Mouse (Mus musculus) G1E (cell line): ENCODE measurements at regions not wholly inside any gene's neighbourhood (a gene's known extent, or its start where the extent isn't known, plus 50 kb on each side); places are given as distances from the start of the nearest gene placed in this dataset.
A peak's percentile ranks its signal among the peaks of the same experiment; 100 is the strongest.

ENCODE experiments used
- ATAC-seq: 2 replicates; pipeline ENCODE4 v1.8.0; 2016; ENCODE audit warnings: mild to moderate bottlenecking; ENCODE audit not compliant: insufficient number of reproducible peaks, poor library complexity, low FRiP score, severe bottlenecking; ENCODE audit errors: extremely low read depth
- DNase-seq: peaks from one replicate; pipeline ENCODE4 v3.0.0; 2012; ENCODE audit warnings: low spot score
- H3K27me3 ChIP-seq: 2 replicates; pipeline ENCODE4 v1.6.1; 2012; ENCODE audit warnings: mild to moderate bottlenecking, low read length, inconsistent platforms; ENCODE audit not compliant: insufficient read depth
- H3K36me3 ChIP-seq: replicated peaks from 2 replicates; pipeline ENCODE3; 2012; ENCODE audit warnings: mild to moderate bottlenecking, inconsistent platforms
- H3K4me1 ChIP-seq: 2 replicates; pipeline ENCODE4 v1.6.1; 2012; ENCODE audit warnings: low read depth, low read length, inconsistent platforms, mixed read lengths; ENCODE audit not compliant: insufficient read depth
- H3K4me3 ChIP-seq: 2 replicates; pipeline ENCODE4 v1.5.1; 2012; ENCODE audit warnings: low read depth, mild to moderate bottlenecking, inconsistent platforms, low read length, moderate library complexity, mixed read lengths
- H3K9me3 ChIP-seq: replicated peaks from 2 replicates; pipeline ENCODE4 v1.6.1; 2012; ENCODE audit warnings: inconsistent platforms
- CTCF ChIP-seq: IDR thresholded peaks from 2 replicates; pipeline ENCODE4 v1.5.1; 2012; ENCODE audit warnings: low read depth, low read length, inconsistent platforms, mixed read lengths
- GATA1 ChIP-seq: IDR thresholded peaks from 2 replicates; pipeline ENCODE4 v1.6.1; 2012; ENCODE audit warnings: borderline replicate concordance, low read length, inconsistent platforms, mixed read lengths
- GATA2 ChIP-seq: IDR thresholded peaks from 2 replicates; pipeline ENCODE4 v1.6.1; 2012; ENCODE audit warnings: low read depth, low read length, inconsistent platforms, borderline replicate concordance
- POLR2AphosphoS5 ChIP-seq: IDR thresholded peaks from 2 replicates; pipeline ENCODE4 v1.6.1; 2012; ENCODE audit warnings: low read depth, low read length, inconsistent platforms; ENCODE audit not compliant: insufficient replicate concordance
- TAL1 ChIP-seq: conservative IDR thresholded peaks from 2 replicates; pipeline ENCODE4 v1.6.1; 2012; ENCODE audit warnings: low read depth, low read length, inconsistent platforms, mixed read lengths

- H3K36me3 ChIP-seq = no peaks in the 10 kb centered on the region
- H3K4me3 ChIP-seq = no peak overlapping the region
- ATAC-seq = no peak
- peaks cover 3% of the 10 kb centered on the region; the same call in 1 of the 2 replicates for H3K27me3 ChIP-seq
- H3K4me1 ChIP-seq = peaks cover 8% of the 10 kb centered on the region; the same call in 1 of the 2 replicates
- DNase-seq = no peak
- no peaks in the 10 kb centered on the region for H3K9me3 ChIP-seq
- TF ChIP-seq TAL1 = no peak
- TF ChIP-seq GATA2 = no peak
- no peak for TF ChIP-seq POLR2AphosphoS5
- TF ChIP-seq GATA1 = no peak
- no peak for TF ChIP-seq CTCF
These were observed 66.6 kb downstream of the 4930426L09Rik start for GRCm38 (mm10) chr2:19064560-19065362.

GRCm38 (mm10) chr2:19065511-19065910, 67.4 kb downstream of the 4930426L09Rik start:
- no peak overlapping the region for H3K4me3 ChIP-seq
- no peak for ATAC-seq
- H3K27me3 ChIP-seq = peaks cover 3% of the 10 kb centered on the region; the same call in 1 of the 2 replicates

GRCm38 (mm10) chr2:19068161-19068560, 70.0 kb downstream of the 4930426L09Rik start:
- no peaks in the 10 kb centered on the region for H3K36me3 ChIP-seq
- no peak overlapping the region for H3K4me3 ChIP-seq
- H3K4me1 ChIP-seq = peaks cover 4% of the 10 kb centered on the region; the same call in 1 of the 2 replicates
- TF ChIP-seq TAL1 (no peak), POLR2AphosphoS5 (no peak), CTCF (no peak), GATA1 (no peak), GATA2 (no peak)
- no peaks in the 10 kb centered on the region for H3K9me3 ChIP-seq
- DNase-seq = no peak
- ATAC-seq = no peak
- peaks cover 3% of the 10 kb centered on the region; the same call in 1 of the 2 replicates for H3K27me3 ChIP-seq

More at GRCm38 (mm10) chr2:19065511-19065910, 67.4 kb downstream of the 4930426L09Rik start:
- Histone ChIP-seq H3K9me3 (no peaks in the 10 kb centered on the region), H3K36me3 (no peaks in the 10 kb centered on the region), H3K4me1 (peaks cover 4% of the 10 kb centered on the region; the same call in 1 of the 2 replicates)
- DNase-seq = no peak
- TF ChIP-seq CTCF = no peak
- no peak for TF ChIP-seq GATA1
- no peak for TF ChIP-seq TAL1
- TF ChIP-seq POLR2AphosphoS5 = no peak
- no peak for TF ChIP-seq GATA2

GRCm38 (mm10) chr2:19083816-19084215, 85.7 kb downstream of the 4930426L09Rik start:
- H3K27me3 ChIP-seq = no peaks in the 10 kb centered on the region; the same call in 1 of the 2 replicates
- no peak for ATAC-seq

GRCm38 (mm10) chr2:19085105-19085504, 87.0 kb downstream of the 4930426L09Rik start:
- no peaks in the 10 kb centered on the region for H3K9me3 ChIP-seq
- no peaks in the 10 kb centered on the region for H3K36me3 ChIP-seq
- no peak overlapping the region for H3K4me3 ChIP-seq
- TF ChIP-seq CTCF (no peak), TAL1 (no peak), GATA1 (no peak), POLR2AphosphoS5 (no peak), GATA2 (no peak)
- H3K4me1 ChIP-seq = peaks cover 21% of the 10 kb centered on the region
- H3K27me3 ChIP-seq = no peaks in the 10 kb centered on the region; the same call in 1 of the 2 replicates
- ATAC-seq (peak; percentile 28), DNase-seq (no peak)

More at GRCm38 (mm10) chr2:19083816-19084215, 85.7 kb downstream of the 4930426L09Rik start:
- H3K9me3 ChIP-seq = no peaks in the 10 kb centered on the region
- no peak for DNase-seq
- H3K4me1 ChIP-seq = peaks cover 21% of the 10 kb centered on the region
- H3K36me3 ChIP-seq = no peaks in the 10 kb centered on the region
- TF ChIP-seq TAL1 (no peak), GATA1 (no peak), POLR2AphosphoS5 (no peak), CTCF (no peak), GATA2 (no peak)
- no peak overlapping the region for H3K4me3 ChIP-seq

GRCm38 (mm10) chr2:19086167-19086566, 88.0 kb downstream of the 4930426L09Rik start:
- Histone ChIP-seq H3K9me3 (no peaks in the 10 kb centered on the region), H3K4me1 (peaks cover 20% of the 10 kb centered on the region), H3K4me3 (no peak overlapping the region), H3K27me3 (no peaks in the 10 kb centered on the region; the same call in 1 of the 2 replicates), H3K36me3 (no peaks in the 10 kb centered on the region)
- DNase-seq = no peak
- peak; percentile 54; the same call in 1 of the 2 replicates for ATAC-seq
- no peak for TF ChIP-seq GATA2
- TF ChIP-seq TAL1 = no peak
- TF ChIP-seq CTCF = no peak
- TF ChIP-seq POLR2AphosphoS5 = no peak
- TF ChIP-seq GATA1 = no peak
